Mouse (Mus musculus) megakaryocyte, embryonic 14.5 days (primary cell): Measurements from ENCODE around the gene Inpp1.

Experiments used
- FLI1 ChIP-seq: IDR thresholded peaks from 2 replicates; pipeline ENCODE4 v1.6.1; 2012; ENCODE audit warnings: low read length, inconsistent platforms, mixed read lengths
- GATA1 ChIP-seq: IDR thresholded peaks from 3 replicates; pipeline ENCODE4 v1.6.1; 2012; ENCODE audit warnings: mixed read lengths, low read length, inconsistent platforms, borderline replicate concordance

DNA sequence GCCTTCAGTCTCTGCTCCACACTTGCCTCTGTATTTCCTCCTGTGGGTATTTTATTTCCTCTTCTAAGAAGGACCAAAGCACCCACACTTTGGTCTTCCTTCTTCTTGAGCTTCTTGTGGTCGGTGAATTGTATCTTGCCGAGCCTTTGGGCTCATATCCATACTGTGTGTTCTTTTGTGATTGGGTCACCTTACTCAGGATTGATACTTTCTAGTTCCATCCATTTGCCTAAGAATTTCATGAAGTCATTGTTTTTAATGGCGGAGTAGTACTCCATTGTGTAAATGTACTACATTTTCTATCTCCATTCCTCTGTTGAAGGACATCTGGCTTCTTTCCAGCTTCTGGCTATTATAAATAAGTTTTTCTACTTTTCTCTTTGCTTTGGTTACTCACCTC, 26.9 kb upstream of the Inpp1 start:
- no peak for TF ChIP-seq FLI1
- TF ChIP-seq GATA1: no peak
